Mouse (Mus musculus): ENCODE results near the gene Exosc1. TPM values are rescaled to one million over a fixed set of nuclear protein-coding genes. Genes with fewer than 3 reads are reported as not detected.

The Exosc1 gene
- polyA plus RNA-seq (2012; rRNA removed) = 20.3 and 20.5 TPM in 2 replicates

DNA sequence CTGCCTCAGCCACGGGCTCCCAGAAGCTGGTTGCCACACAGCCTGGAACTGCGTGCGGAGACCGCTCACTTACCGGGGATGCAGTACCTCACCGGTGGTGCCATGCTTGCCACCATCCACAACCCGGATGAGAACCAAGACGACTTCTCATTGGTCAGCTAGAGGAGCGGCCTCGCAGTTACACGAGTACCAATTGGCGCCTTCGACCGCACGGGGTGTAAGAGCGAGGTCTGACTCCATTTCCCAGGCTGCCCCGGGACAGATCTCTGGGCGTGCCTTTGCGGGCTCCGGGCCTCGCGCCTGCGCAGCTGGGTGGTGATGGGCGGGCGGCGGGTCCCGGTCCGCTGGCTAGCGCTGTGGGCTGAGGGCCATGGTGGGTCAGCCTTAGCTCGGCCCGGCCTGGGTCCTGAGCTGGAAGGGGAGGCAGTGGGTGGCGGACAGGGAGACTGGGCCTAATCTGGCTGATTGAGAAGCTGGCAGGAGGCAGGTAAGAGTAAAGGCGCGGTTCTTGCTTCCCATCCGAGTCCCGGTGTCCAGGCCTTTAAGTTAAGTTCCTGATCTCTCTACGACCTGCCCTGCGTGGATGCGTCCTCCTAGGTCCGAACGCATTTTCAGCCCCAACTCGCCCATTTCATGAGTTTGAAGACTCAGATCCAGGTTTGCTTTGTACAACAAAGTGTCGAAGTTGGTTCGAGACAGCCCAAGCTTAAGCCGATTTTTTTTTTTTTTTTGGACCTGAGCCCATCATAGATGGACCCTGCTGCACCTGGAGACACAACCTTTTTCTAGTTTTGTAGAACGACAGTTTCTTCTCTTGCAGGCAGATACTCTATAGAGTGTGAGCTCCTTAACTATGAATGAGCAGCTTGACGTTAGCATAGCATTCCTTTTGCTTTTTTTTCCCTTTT lies at the start of gene Exosc1, which contains the start of gene Zdhhc16:
TSS of gene Exosc1 (minus strand) at position 245 of the 908 bp plus-strand sequence.
TSS of gene Zdhhc16 (plus strand) at position 302 of the 908 bp plus-strand sequence.
- Histone ChIP-seq H3K4me3 (ENCODE audit: control insufficient read depth, insufficient read depth, low read length) (peak within 1 kb of the TSS; percentile 97), H3K4me1 (replicated peaks; ENCODE audit: control insufficient read depth, insufficient read depth, low read length) (peaks cover 3% of the 10 kb centered on the region), H3K27ac (ENCODE audit: control insufficient read depth, insufficient read depth, low read length) (peak within 1 kb of the TSS; percentile 67), H3K27me3 (ENCODE audit: control insufficient read depth, insufficient read depth, low read length) (no peaks in the 10 kb centered on the region), H3K36me3 (ENCODE audit: control insufficient read depth, insufficient read depth, low read length) (0 out of 2 replicates have a peak, but pooled peaks cover 4% of the 10 kb centered on the region)
- 0 out of 2 replicates have a peak, but pooled peaks have one; percentile 42 for TF ChIP-seq CTCF (IDR thresholded peaks at IDR 0.05; ENCODE audit: borderline replicate concordance, control insufficient read depth, extremely low read depth, insufficient read depth, low read length, poor library complexity)
- peak; percentile 65; the same call in 1 of the 2 replicates for TF ChIP-seq POLR2A (IDR thresholded peaks at IDR 0.05; ENCODE audit: control insufficient read depth, extremely low read depth, insufficient read depth, low read length, poor library complexity)
- WGBS = under 1% methylated on average over 47 of the region's 47 CpGs
- peak; percentile 98 for DNase-seq

DNA sequence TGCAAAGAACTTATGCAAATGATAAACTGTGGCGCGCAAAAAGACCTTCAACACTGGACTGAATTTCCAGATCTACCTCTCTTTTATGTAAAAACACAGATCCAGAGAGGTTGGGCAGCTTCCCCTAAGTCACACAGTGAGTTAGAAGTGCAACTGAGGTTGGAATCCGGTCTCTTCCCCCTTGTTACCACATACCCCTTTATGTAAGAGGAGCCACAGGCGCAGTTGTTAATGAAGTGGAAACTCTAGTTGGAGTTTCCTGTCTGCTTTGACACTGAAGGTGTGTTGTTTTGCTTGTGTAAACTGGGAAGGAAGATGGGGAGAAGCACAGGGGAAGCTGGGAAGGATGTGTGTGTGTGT lies 49.5 kb upstream of the Exosc1 start:
- Histone ChIP-seq H3K27ac (ENCODE audit: control insufficient read depth, insufficient read depth, low read length) (no peak overlapping the region), H3K27me3 (ENCODE audit: control insufficient read depth, insufficient read depth, low read length) (no peaks in the 10 kb centered on the region), H3K4me1 (replicated peaks; ENCODE audit: control insufficient read depth, insufficient read depth, low read length) (peaks cover 6% of the 10 kb centered on the region), H3K4me3 (ENCODE audit: control insufficient read depth, insufficient read depth, low read length) (peak overlapping the region; percentile 68), H3K36me3 (ENCODE audit: control insufficient read depth, insufficient read depth, low read length) (no peaks in the 10 kb centered on the region)
- WGBS = 6% methylated on average over 4 of the region's 4 CpGs
- DNase-seq = peak; percentile 4
- TF ChIP-seq CTCF (IDR thresholded peaks at IDR 0.05; ENCODE audit: borderline replicate concordance, control insufficient read depth, extremely low read depth, insufficient read depth, low read length, poor library complexity) = no peak
- no peak for TF ChIP-seq POLR2A (IDR thresholded peaks at IDR 0.05; ENCODE audit: control insufficient read depth, extremely low read depth, insufficient read depth, low read length, poor library complexity)

DNA sequence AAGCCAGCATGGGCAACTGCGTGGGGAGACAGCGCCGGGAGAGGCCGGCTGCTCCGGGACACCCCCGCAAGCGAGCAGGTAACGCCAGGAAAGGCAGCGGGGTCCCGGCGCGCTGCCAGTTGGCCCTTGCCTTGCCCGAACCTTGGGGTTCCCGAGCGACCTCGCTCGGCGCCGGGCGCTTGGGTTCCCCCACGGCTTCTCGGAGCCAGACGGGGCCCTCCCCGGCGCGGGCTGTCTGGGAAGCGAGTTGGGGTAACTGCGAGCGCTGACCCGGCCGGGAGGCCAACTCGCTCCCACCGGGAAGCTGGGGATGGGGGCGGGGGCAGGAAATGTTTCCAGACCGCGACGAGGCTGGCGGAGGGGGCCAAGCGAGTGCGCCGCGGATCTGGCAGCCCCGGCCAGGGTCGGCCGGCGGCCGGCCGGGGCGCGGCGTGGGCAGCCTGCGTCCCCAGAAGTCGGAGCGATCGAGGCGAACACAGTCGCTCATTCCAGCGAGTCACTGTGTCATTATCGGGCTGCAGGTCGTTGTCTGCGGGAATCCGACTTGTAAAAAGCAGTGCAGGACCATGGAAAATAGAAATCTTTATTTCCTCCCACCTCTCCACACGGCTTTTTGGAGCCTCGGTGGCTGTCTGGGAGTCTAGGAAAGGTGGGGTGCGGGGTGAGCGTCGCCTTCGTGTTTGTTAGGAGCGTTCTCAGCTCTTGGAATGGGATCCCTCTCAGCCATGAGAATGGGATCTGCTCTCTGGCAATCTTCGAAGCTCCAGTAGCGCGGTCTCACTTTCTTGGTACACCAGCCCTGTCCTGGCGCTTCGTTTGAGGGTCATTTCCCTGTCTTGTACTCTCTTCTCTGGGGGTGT lies 48.9 kb upstream of the Exosc1 start:
- H3K27ac ChIP-seq (ENCODE audit: control insufficient read depth, insufficient read depth, low read length) = no peak overlapping the region
- DNase-seq = peak; percentile 53
- TF ChIP-seq POLR2A (IDR thresholded peaks at IDR 0.05; ENCODE audit: control insufficient read depth, extremely low read depth, insufficient read depth, low read length, poor library complexity) (no peak), CTCF (IDR thresholded peaks at IDR 0.05; ENCODE audit: borderline replicate concordance, control insufficient read depth, extremely low read depth, insufficient read depth, low read length, poor library complexity) (no peak)
- H3K36me3 ChIP-seq (ENCODE audit: control insufficient read depth, insufficient read depth, low read length) = no peaks in the 10 kb centered on the region
- H3K4me1 ChIP-seq (replicated peaks; ENCODE audit: control insufficient read depth, insufficient read depth, low read length) = peaks cover 6% of the 10 kb centered on the region
- peak overlapping the region; percentile 68 for H3K4me3 ChIP-seq (ENCODE audit: control insufficient read depth, insufficient read depth, low read length)
- H3K27me3 ChIP-seq (ENCODE audit: control insufficient read depth, insufficient read depth, low read length) = no peaks in the 10 kb centered on the region
- 1% methylated on average over 74 of the region's 74 CpGs for WGBS

DNA sequence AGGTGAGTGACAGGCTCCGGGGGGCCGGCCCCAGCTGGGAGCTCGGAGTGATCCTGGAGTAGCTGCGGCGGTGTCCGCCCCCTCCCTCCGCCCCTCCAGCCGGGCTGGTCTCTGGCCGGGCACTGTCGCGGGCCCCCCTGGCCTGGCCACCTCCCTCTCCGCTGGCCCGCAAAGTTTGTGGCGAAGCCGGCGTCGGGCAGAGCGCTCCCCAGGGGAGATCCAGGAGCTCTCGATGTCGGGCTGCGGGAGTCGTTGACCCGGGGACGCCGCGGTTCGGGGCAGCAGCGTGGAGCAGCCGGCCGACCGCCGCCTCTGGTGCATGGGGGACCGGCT lies 48.3 kb upstream of the Exosc1 start, which contains the start of gene Ubtd1:
TSS of gene Ubtd1 (plus strand) at position 169 of the 333 bp plus-strand sequence.
- H3K27me3 ChIP-seq (ENCODE audit: control insufficient read depth, insufficient read depth, low read length) = no peaks in the 10 kb centered on the region
- H3K27ac ChIP-seq (ENCODE audit: control insufficient read depth, insufficient read depth, low read length) = peak within 1 kb of the TSS; percentile 39; the same call in 1 of the 2 replicates
- no peak for DNase-seq
- under 1% methylated on average over 31 of the region's 33 CpGs for WGBS
- no peaks in the 10 kb centered on the region for H3K36me3 ChIP-seq (ENCODE audit: control insufficient read depth, insufficient read depth, low read length)
- TF ChIP-seq CTCF (IDR thresholded peaks at IDR 0.05; ENCODE audit: borderline replicate concordance, control insufficient read depth, extremely low read depth, insufficient read depth, low read length, poor library complexity) (no peak), POLR2A (IDR thresholded peaks at IDR 0.05; ENCODE audit: control insufficient read depth, extremely low read depth, insufficient read depth, low read length, poor library complexity) (no peak)
- H3K4me1 ChIP-seq (replicated peaks; ENCODE audit: control insufficient read depth, insufficient read depth, low read length) = peaks cover 6% of the 10 kb centered on the region
- peak within 1 kb of the TSS; percentile 68 for H3K4me3 ChIP-seq (ENCODE audit: control insufficient read depth, insufficient read depth, low read length)

DNA sequence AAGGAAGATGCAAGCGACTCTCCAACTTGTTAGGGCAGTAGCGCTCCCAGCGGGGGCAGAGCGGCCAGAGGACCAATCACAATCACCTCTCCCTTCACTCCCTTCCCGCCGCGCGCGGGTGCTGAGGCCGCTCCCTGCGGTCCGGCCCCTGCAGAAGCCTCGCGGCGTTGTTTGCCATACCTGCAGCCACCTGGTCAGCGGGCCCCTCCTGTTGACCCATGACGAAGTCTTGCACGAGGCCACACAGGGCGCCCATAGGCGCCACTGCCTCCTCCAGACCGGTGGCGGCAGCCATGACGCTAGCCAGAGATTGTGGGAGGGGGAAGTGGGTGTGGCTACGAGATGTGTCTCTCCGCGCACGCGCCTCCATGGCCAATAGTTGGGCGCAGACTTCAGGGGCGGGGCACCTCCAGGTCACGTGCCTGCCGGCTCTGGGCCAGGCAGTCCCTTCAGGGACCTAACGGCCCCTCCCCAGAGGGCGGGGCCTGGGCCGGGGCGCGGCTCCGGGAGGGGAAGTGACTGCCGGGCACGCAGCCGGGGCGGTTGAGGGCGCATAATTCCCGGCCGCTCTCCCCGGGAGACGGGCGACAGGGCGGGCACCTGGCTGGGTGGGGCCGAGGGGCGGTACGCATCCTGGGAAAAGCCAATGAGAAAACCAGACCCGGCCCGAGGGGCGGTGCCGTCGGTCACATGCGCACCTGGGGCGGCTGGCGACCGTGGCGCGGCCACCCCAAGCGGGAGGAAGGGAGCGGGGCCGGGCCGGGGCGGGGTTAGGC lies 47.8 kb upstream of the Exosc1 start, which contains the start of gene Mms19:
TSS of gene Mms19 (minus strand) at position 339 of the 776 bp plus-strand sequence.
- H3K27me3 ChIP-seq (ENCODE audit: control insufficient read depth, insufficient read depth, low read length) = no peaks in the 10 kb centered on the region
- peak within 1 kb of the TSS; percentile 68 for H3K4me3 ChIP-seq (ENCODE audit: control insufficient read depth, insufficient read depth, low read length)
- H3K27ac ChIP-seq (ENCODE audit: control insufficient read depth, insufficient read depth, low read length) = peak within 1 kb of the TSS; percentile 39; the same call in 1 of the 2 replicates
- peaks cover 6% of the 10 kb centered on the region for H3K4me1 ChIP-seq (replicated peaks; ENCODE audit: control insufficient read depth, insufficient read depth, low read length)
- H3K36me3 ChIP-seq (ENCODE audit: control insufficient read depth, insufficient read depth, low read length) = no peaks in the 10 kb centered on the region
- whole genome bisulfite sequencing = under 1% methylated on average over 67 of the region's 68 CpGs
- peak; percentile 83 for TF ChIP-seq POLR2A (IDR thresholded peaks at IDR 0.05; ENCODE audit: control insufficient read depth, extremely low read depth, insufficient read depth, low read length, poor library complexity)
- peak; percentile 48; the same call in 1 of the 2 replicates for TF ChIP-seq CTCF (IDR thresholded peaks at IDR 0.05; ENCODE audit: borderline replicate concordance, control insufficient read depth, extremely low read depth, insufficient read depth, low read length, poor library complexity)
- peak; percentile 100 for DNase-seq
